Mouse (Mus musculus) adrenal gland, postnatal 25 days (tissue): ENCODE data around the gene Tesk2. TPM values are rescaled to one million over a fixed set of nuclear protein-coding genes. Genes with fewer than 3 reads are reported as not detected.

Experiments
- total RNA-seq: library from RNA; stranded (reverse); gene quantifications from 2 replicates; pipeline ENCODE4 v1.2.3, GENCODE M21; 2021

The Tesk2 gene
- total RNA-seq, 1 experiment from 2014 or later = 9.0 TPM

Other genes starting within 250 kb of the Tesk2 start
- 14.8 and 22.1 TPM in 2 replicates for gene Ipp, start 213.4 kb upstream of the Tesk2 start, total RNA-seq
- 20.7 and 26.7 TPM in 2 replicates for gene Tmem69, start 165.0 kb upstream of the Tesk2 start, total RNA-seq
- gene Gpbp1l1, start 163.3 kb upstream of the Tesk2 start, total RNA-seq = 96.5 and 97.4 TPM in 2 replicates
- 12.1 and 19.5 TPM in 2 replicates for gene Ccdc17, start 124.3 kb upstream of the Tesk2 start, total RNA-seq
- gene Nasp, start 93.0 kb upstream of the Tesk2 start, total RNA-seq = 30.9 and 37.1 TPM in 2 replicates
- gene Akr1a1, start 69.3 kb upstream of the Tesk2 start, total RNA-seq = 817 and 927 TPM in 2 replicates
- 777 and 778 TPM in 2 replicates for gene Prdx1, start 35.4 kb upstream of the Tesk2 start, total RNA-seq
- 29.4 and 32.0 TPM in 2 replicates for gene Mmachc, start 12.5 kb upstream of the Tesk2 start, total RNA-seq
- gene Ccdc163, start 12.4 kb upstream of the Tesk2 start, total RNA-seq = 21.1 and 31.9 TPM in 2 replicates
- gene Toe1, start 86.7 kb downstream of the Tesk2 start, total RNA-seq = 18.1 and 25.1 TPM in 2 replicates
- 3.9 and 9.0 TPM in 2 replicates for gene Mutyh, start 86.8 kb downstream of the Tesk2 start, total RNA-seq
- gene Hpdl, start 100.8 kb downstream of the Tesk2 start, total RNA-seq = 2.7 and 3.6 TPM in 2 replicates
- 5.0 and 5.1 TPM in 2 replicates for gene Zswim5, start 156.4 kb downstream of the Tesk2 start, total RNA-seq